Mouse (Mus musculus) liver, postnatal 0 days (tissue): ENCODE results near the gene A630095N17Rik.

Experiments used
- CTCF ChIP-seq: sonication (generic); IDR thresholded peaks from 2 replicates; pipeline ENCODE4 v1.5.1; 2016; ENCODE audit warnings: antibody characterized with exemption, low read depth
- EP300 ChIP-seq: IDR thresholded peaks from 2 replicates; pipeline ENCODE4 v1.6.1; 2016; ENCODE audit warnings: antibody characterized with exemption, low read depth, mild to moderate bottlenecking

DNA sequence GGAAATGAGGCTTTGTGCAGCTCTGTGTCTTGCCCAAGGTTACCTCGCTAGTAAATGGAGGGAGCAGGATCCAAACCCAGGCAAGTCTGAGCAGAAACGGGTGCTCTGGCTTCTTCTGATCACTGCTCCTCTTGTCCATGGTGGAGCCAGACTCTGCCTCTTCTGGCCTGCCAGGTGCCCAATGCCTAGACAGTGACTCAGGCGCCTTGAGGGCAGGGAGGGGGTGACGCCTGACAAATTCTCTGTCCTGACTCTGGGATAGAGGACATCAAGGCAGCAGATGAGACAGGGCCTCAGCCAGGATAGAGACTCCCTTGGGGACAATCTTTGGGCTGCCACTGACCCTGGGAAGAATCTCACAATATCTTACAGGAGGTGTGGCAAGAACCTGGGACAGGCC lies 678 bp downstream of the A630095N17Rik start:
- TF ChIP-seq CTCF (no peak), EP300 (no peak)
